Mouse (Mus musculus): ENCODE results near the gene Iqcf3.

The Iqcf3 gene

DNA sequence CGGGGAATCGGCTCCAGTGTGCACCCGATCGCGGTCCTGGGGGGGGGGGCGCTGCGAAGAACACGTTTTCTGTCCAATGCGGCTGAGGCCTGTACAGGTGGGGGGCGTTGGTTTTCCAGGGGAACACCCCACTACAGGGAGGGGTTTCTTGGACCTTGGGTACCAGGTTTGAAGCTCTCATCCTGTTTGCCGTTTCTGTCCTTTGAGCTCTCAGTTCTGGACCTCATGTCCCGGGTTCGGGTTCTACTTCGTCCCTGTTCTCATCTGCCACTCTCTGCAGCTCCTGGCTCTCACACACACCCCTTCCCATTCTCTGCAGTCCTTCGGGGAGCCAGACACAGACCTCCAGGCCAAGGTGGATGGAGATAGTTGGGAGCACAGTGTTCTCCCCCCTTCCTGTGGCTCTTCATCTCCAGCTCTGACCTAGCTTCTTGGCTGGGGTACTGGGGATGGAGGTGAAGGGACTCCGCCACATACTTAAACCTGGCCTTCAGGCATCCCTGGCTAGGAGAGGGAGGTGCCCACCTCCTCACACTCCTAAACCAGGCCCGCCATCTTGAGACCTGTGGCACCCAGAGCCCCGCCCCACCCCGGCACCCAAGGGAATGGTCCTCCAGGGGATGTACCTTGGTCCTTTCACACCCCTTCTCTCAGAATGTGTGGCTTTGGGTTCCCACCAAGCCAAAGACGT is 107.2 kb downstream of the Iqcf3 start:
- DNase-seq (ENCODE audit: low spot score in 2 of 2), result no peak

DNA sequence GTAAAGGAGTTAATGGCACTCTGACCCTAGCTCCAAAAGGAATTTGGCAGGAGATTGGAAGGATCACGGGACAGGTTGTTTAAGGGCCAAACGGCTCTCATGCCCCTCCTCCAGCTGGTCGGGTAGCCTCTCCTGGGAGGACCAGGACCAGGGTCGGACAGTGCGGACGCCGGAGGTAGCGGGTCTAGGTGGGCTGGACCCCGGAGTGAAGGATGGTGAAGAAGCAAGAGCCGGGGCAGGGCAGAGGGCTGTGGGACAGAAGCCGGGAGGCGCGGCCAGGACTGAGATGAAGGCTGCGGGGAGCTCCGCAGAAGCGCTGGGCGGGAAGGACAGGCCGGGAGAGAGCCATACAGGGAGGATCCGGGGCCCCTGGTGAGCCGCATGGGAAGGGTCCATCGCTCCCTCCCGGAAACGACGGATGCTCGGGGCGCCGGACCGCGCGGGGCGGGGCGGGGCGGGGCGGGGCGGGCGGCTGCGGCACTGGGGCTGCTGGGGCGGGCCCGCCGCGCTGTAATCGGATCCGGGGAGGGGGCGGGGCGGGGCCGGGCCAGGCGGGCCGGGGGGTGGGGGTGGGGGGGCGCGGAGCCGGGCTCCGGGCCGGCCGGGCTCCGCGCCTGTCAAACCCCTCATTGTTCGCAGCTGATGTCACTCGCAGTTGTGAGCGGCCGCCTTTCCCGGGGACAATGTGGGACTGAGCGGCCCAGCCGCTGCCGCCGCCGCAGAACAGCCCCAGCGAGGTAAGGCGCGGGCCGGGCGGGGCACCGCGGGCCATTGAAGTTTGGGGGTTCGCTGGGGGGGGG is 108.0 kb downstream of the Iqcf3 start, which contains the start of gene Pcbp4:
Gene Pcbp4 (plus strand): TSS at position 21 of the 800 bp plus-strand sequence.
- DNase-seq (ENCODE audit: low spot score in 2 of 2), result no peak

All from frontal cortex, postnatal 25 days (tissue).